Mouse (Mus musculus) thymus, postnatal 10 days (tissue): ENCODE results near the gene Chmp6.

Experiments used
- DNase-seq, 2 experiments: peaks; one replicate each; pipeline ENCODE4 v3.0.0; 2021; ENCODE audit warnings: low spot score in 2 of 2

The Chmp6 gene

GRCm38 (mm10) chr11:119959714-119960113, 46.5 kb downstream of the Chmp6 start:
- DNase-seq = no peak

- DNase-seq = no peak
Measured at GRCm38 (mm10) chr11:119960671-119961070, 47.4 kb downstream of the Chmp6 start.

- no peak for DNase-seq
Measured at GRCm38 (mm10) chr11:119961511-119961910, 48.3 kb downstream of the Chmp6 start.

GRCm38 (mm10) chr11:119965053-119965452, 51.8 kb downstream of the Chmp6 start:
- no peak for DNase-seq

GRCm38 (mm10) chr11:119966294-119966693, 53.1 kb downstream of the Chmp6 start:
- no peak for DNase-seq

- no peak for DNase-seq
Measured at GRCm38 (mm10) chr11:119967401-119967800, 54.2 kb downstream of the Chmp6 start.

GRCm38 (mm10) chr11:119967892-119968291, 54.7 kb downstream of the Chmp6 start:
- no peak for DNase-seq
